Mouse (Mus musculus): ENCODE measurements around the gene Ndufa5.

Ndufa5 gene

GRCm38 (mm10) chr6:24516197-24516596 is 11.6 kb downstream of the Ndufa5 start:
- DNase-seq: peak; percentile 57

GRCm38 (mm10) chr6:24514552-24515284 is 13.1 kb downstream of the Ndufa5 start, which contains the start of gene Iqub:
Gene Iqub, minus strand, starts transcription at chr6:24515067.
- peak; percentile 43 for DNase-seq

- no peak for DNase-seq
These were observed 23.7 kb downstream of the Ndufa5 start for GRCm38 (mm10) chr6:24504141-24504540.

- DNase-seq: peak; percentile 37
These were observed 37.5 kb downstream of the Ndufa5 start for GRCm38 (mm10) chr6:24490341-24490740.

GRCm38 (mm10) chr6:24486530-24486929 is 41.3 kb downstream of the Ndufa5 start:
- DNase-seq: no peak

GRCm38 (mm10) chr6:24470571-24471132 is 57.2 kb downstream of the Ndufa5 start:
- no peak for DNase-seq

GRCm38 (mm10) chr6:24470135-24470534 is 57.7 kb downstream of the Ndufa5 start:
- no peak for DNase-seq

All from cerebellum, adult 9-10 months (tissue).